Mouse (Mus musculus) intestine, postnatal 0 days (tissue): ENCODE data around the gene Lefty1. TPM values are rescaled to one million over a fixed set of nuclear protein-coding genes. Genes with fewer than 3 reads are reported as not detected.
A peak's percentile ranks its signal among the peaks of the same experiment; 100 is the strongest.
"Not testable (repeated sequence)": the region's sequence is repeated elsewhere in the genome, so short reads cannot be mapped to it uniquely, and the experiment has no call there.

Experiments
- ATAC-seq: fragments of 200-750 bp; cut with Nextera tagmentation; 2 replicates; pipeline ENCODE4 v1.8.0; 2017; ENCODE audit warnings: mild to moderate bottlenecking, moderate TSS enrichment, moderate library complexity
- H3K27ac ChIP-seq: fragments of 300-500 bp; sonication (generic); 2 replicates; pipeline ENCODE4 v1.5.1; 2014; ENCODE audit warnings: mild to moderate bottlenecking, low read depth, low read length, moderate library complexity
- H3K27me3 ChIP-seq: fragments of 300-500 bp; sonication (generic); replicated peaks from 2 replicates; pipeline ENCODE4 v1.6.1; 2014; ENCODE audit warnings: low read length, mixed read lengths; ENCODE audit not compliant: control insufficient read depth, insufficient read depth
- H3K36me3 ChIP-seq: fragments of 300-500 bp; sonication (generic); 2 replicates; pipeline ENCODE4 v1.6.1; 2014; ENCODE audit warnings: mild to moderate bottlenecking, moderate library complexity; ENCODE audit not compliant: control insufficient read depth, insufficient read depth
- H3K4me1 ChIP-seq: fragments of 300-500 bp; sonication (generic); replicated peaks from 2 replicates; pipeline ENCODE4 v1.6.1; 2014; ENCODE audit warnings: antibody characterized with exemption, low read length, mixed read lengths; ENCODE audit not compliant: control insufficient read depth, insufficient read depth
- H3K4me2 ChIP-seq: fragments of 300-500 bp; sonication (generic); replicated peaks from 2 replicates; pipeline ENCODE4 v1.6.1; 2014; ENCODE audit warnings: low read depth, mild to moderate bottlenecking, moderate library complexity
- H3K4me3 ChIP-seq: fragments of 300-500 bp; sonication (generic); 2 replicates; pipeline ENCODE4 v1.5.1; 2014; ENCODE audit warnings: low read depth, low read length
- H3K9ac ChIP-seq: fragments of 300-500 bp; sonication (generic); 2 replicates; pipeline ENCODE4 v1.6.1; 2014; ENCODE audit warnings: mild to moderate bottlenecking, low read depth, low read length
- H3K9me3 ChIP-seq: fragments of 300-500 bp; sonication (generic); 2 replicates; pipeline ENCODE4 v1.6.1; 2016; ENCODE audit warnings: mixed run types; ENCODE audit not compliant: control insufficient read depth
- CTCF ChIP-seq: sonication (generic); IDR thresholded peaks from 2 replicates; pipeline ENCODE4 v1.5.1; 2016; ENCODE audit warnings: low read depth, mild to moderate bottlenecking, control low read depth, antibody characterized with exemption, moderate library complexity
- WGBS: fragments of 180-500 bp; shearing (Covaris S2); extraction: QIAGEN DNeasy Blood & Tissue Kit; methylation state at CpG from one replicate; pipeline ENCODE4 v1.1.7; 2014; 5-methylcytosine and 5-hydroxymethylcytosine counted together
- polyA plus RNA-seq: library from polyadenylated mRNA; unstranded; fragments of >200 nt; fragmentation: Nextera tagmentation; extraction: Ambion mirVana; gene quantifications from 2 replicates; pipeline ENCODE4 v1.2.1, GENCODE M21; 2015

Gene Lefty1
- 0.90 and 1.3 TPM in 2 replicates for polyA plus RNA-seq

GRCm38 (mm10) chr1:180934467-180935419 is at the start of gene Lefty1:
TSS of gene Lefty1 (plus strand) at chr1:180935022.
- Histone ChIP-seq H3K27me3 (0 out of 2 replicates have a peak, but pooled peaks cover 9% of the 10 kb centered on the region), H3K9ac (no peak within 1 kb of the TSS), H3K4me1 (0 out of 2 replicates have a peak, but pooled peaks cover 3% of the 10 kb centered on the region), H3K36me3 (no peaks in the 10 kb centered on the region), H3K27ac (no peak within 1 kb of the TSS), H3K9me3 (no peaks in the 10 kb centered on the region), H3K4me2 (no peak within 1 kb of the TSS), H3K4me3 (no peak within 1 kb of the TSS)
- ATAC-seq, result no peak
- 0 out of 2 replicates have a peak, but pooled peaks have one; percentile 11 for TF ChIP-seq CTCF
- WGBS, result 51% methylated on average over 21 of the region's 21 CpGs

GRCm38 (mm10) chr1:180888556-180889042 is 46.2 kb upstream of the Lefty1 start:
- peaks cover 4% of the 10 kb centered on the region; the same call in 1 of the 2 replicates for H3K27me3 ChIP-seq
- WGBS, result 6% methylated on average over 13 of the region's 13 CpGs
- peak overlapping the region; percentile 49 for H3K4me2 ChIP-seq
- H3K4me1 ChIP-seq, result 0 out of 2 replicates have a peak, but pooled peaks cover 4% of the 10 kb centered on the region
- TF ChIP-seq CTCF, result no peak
- H3K9ac ChIP-seq, result no peak overlapping the region
- ATAC-seq, result peak; percentile 70
- H3K9me3 ChIP-seq, result no peaks in the 10 kb centered on the region
- no peak overlapping the region for H3K4me3 ChIP-seq
- no peak overlapping the region for H3K27ac ChIP-seq
- H3K36me3 ChIP-seq, result no peaks in the 10 kb centered on the region

GRCm38 (mm10) chr1:180889172-180889571 is 45.6 kb upstream of the Lefty1 start:
- WGBS, result 65% methylated on average over 7 of the region's 7 CpGs
- no peak overlapping the region for H3K27ac ChIP-seq
- TF ChIP-seq CTCF, result no peak
- no peak overlapping the region for H3K4me3 ChIP-seq
- H3K9ac ChIP-seq, result no peak overlapping the region
- no peaks in the 10 kb centered on the region for H3K36me3 ChIP-seq
- peak overlapping the region; percentile 49; the same call in 1 of the 2 replicates for H3K4me2 ChIP-seq
- H3K4me1 ChIP-seq, result 0 out of 2 replicates have a peak, but pooled peaks cover 4% of the 10 kb centered on the region
- H3K27me3 ChIP-seq, result peaks cover 4% of the 10 kb centered on the region; the same call in 1 of the 2 replicates
- 0 out of 2 replicates have a peak, but pooled peaks have one; percentile 7 for ATAC-seq
- no peaks in the 10 kb centered on the region for H3K9me3 ChIP-seq

- TF ChIP-seq CTCF, result peak; percentile 57
- 62% methylated on average over 6 of the region's 6 CpGs for WGBS
- Histone ChIP-seq H3K27me3 (peaks cover 7% of the 10 kb centered on the region; the same call in 1 of the 2 replicates), H3K9me3 (no peaks in the 10 kb centered on the region), H3K9ac (no peak overlapping the region), H3K4me3 (no peak overlapping the region), H3K4me2 (no peak overlapping the region), H3K4me1 (0 out of 2 replicates have a peak, but pooled peaks cover 4% of the 10 kb centered on the region), H3K27ac (no peak overlapping the region), H3K36me3 (no peaks in the 10 kb centered on the region)
- no peak for ATAC-seq
Measured at GRCm38 (mm10) chr1:180889841-180890240, 45.0 kb upstream of the Lefty1 start.

GRCm38 (mm10) chr1:180892808-180893207 is 42.0 kb upstream of the Lefty1 start, which contains the start of gene Lefty2:
TSS of gene Lefty2 (plus strand) at chr1:180893108.
- Histone ChIP-seq H3K36me3 (no peaks in the 10 kb centered on the region), H3K9ac (no peak within 1 kb of the TSS), H3K4me1 (0 out of 2 replicates have a peak, but pooled peaks cover 4% of the 10 kb centered on the region), H3K27ac (no peak within 1 kb of the TSS), H3K9me3 (no peaks in the 10 kb centered on the region), H3K4me2 (no peak within 1 kb of the TSS), H3K27me3 (peaks cover 14% of the 10 kb centered on the region; the same call in 1 of the 2 replicates), H3K4me3 (no peak within 1 kb of the TSS)
- WGBS, result 67% methylated on average over 10 of the region's 10 CpGs
- no peak for ATAC-seq
- no peak for TF ChIP-seq CTCF

GRCm38 (mm10) chr1:180894088-180894987 is 40.5 kb upstream of the Lefty1 start:
- H3K4me1 ChIP-seq, H3K27ac ChIP-seq, ATAC-seq, H3K4me3 ChIP-seq, H3K9me3 ChIP-seq, H3K36me3 ChIP-seq, H3K9ac ChIP-seq: not testable (repeated sequence)
- H3K27me3 ChIP-seq, result peaks cover 14% of the 10 kb centered on the region; the same call in 1 of the 2 replicates
- WGBS, result 7% methylated on average over 45 of the region's 51 CpGs
- H3K4me2 ChIP-seq, result 0 out of 2 replicates have a peak overlapping the region, but pooled peaks have one; percentile 6
